Mouse (Mus musculus) heart, embryonic 14.5 days (tissue): ENCODE measurements around the gene Nkpd1. TPM values are rescaled to one million over a fixed set of nuclear protein-coding genes. Genes with fewer than 3 reads are reported as not detected.

ENCODE experiments used
- ATAC-seq: fragments of 200-750 bp; cut with Nextera tagmentation; 2 replicates; pipeline ENCODE4 v1.8.0; 2017; ENCODE audit warnings: low read depth, moderate TSS enrichment; ENCODE audit not compliant: insufficient number of reproducible peaks, insufficient read depth, low FRiP score
- H3K27ac ChIP-seq, 2 experiments: fragments of 200-500 bp in 1 of 2; fragments of 300-500 bp in 1 of 2; sonication (generic) in 1 of 2; replicated peaks in 1 of 2; 2 replicates each; pipeline ENCODE4 v1.5.1; 2012 to 2014; ENCODE audit warnings: low read depth in 2 of 2, low read length in 2 of 2, control low read depth in 1 of 2, mild to moderate bottlenecking in 1 of 2, mixed read lengths in 1 of 2; ENCODE audit not compliant: control insufficient read depth in 1 of 2, insufficient read depth in 1 of 2
- H3K27me3 ChIP-seq: fragments of 300-500 bp; sonication (generic); 2 replicates; pipeline ENCODE4 v1.6.1; 2014; ENCODE audit warnings: mild to moderate bottlenecking, low read length, control low read depth; ENCODE audit not compliant: control insufficient read depth, insufficient read depth
- H3K36me3 ChIP-seq: fragments of 300-500 bp; sonication (generic); 2 replicates; pipeline ENCODE4 v1.6.1; 2014; ENCODE audit warnings: mild to moderate bottlenecking, control low read depth, low read length, mixed read lengths; ENCODE audit not compliant: control insufficient read depth, insufficient read depth
- H3K4me1 ChIP-seq, 2 experiments: fragments of 200-500 bp in 1 of 2; fragments of 300-500 bp in 1 of 2; sonication (generic) in 1 of 2; 2 replicates each; pipeline ENCODE4 v1.6.1; 2012 to 2014; ENCODE audit warnings: low read length in 2 of 2, control low read depth in 1 of 2, mixed read lengths in 1 of 2; ENCODE audit not compliant: control insufficient read depth in 2 of 2, insufficient read depth in 2 of 2
- H3K4me2 ChIP-seq: fragments of 300-500 bp; sonication (generic); 2 replicates; pipeline ENCODE4 v1.6.1; 2014; ENCODE audit warnings: mild to moderate bottlenecking, low read length
- H3K4me3 ChIP-seq, 2 experiments: fragments of 200-500 bp in 1 of 2; fragments of 300-500 bp in 1 of 2; sonication (generic) in 1 of 2; 2 replicates each; pipeline ENCODE4 v1.5.1; 2012 to 2014; ENCODE audit warnings: low read length in 2 of 2, mild to moderate bottlenecking in 2 of 2, control low read depth in 1 of 2, low read depth in 1 of 2, moderate library complexity in 1 of 2; ENCODE audit not compliant: control insufficient read depth in 1 of 2, insufficient read depth in 1 of 2
- H3K9ac ChIP-seq: fragments of 300-500 bp; sonication (generic); 2 replicates; pipeline ENCODE4 v1.6.1; 2014; ENCODE audit warnings: mild to moderate bottlenecking, low read length
- H3K9me3 ChIP-seq: fragments of 300-500 bp; sonication (generic); 2 replicates; pipeline ENCODE4 v1.6.1; 2016; ENCODE audit warnings: low read length, control low read depth; ENCODE audit not compliant: control insufficient read depth
- WGBS: fragments of 180-500 bp; shearing (Covaris S2); extraction: QIAGEN DNeasy Blood & Tissue Kit; methylation state at CpG from one replicate; pipeline ENCODE4 v1.1.7; 2014; 5-methylcytosine and 5-hydroxymethylcytosine counted together
- polyA plus RNA-seq: library from polyadenylated mRNA; unstranded; fragments of >200 nt; fragmentation: Nextera tagmentation; extraction: Ambion mirVana; gene quantifications from 2 replicates; pipeline ENCODE4 v1.2.1, GENCODE M21; 2014

The Nkpd1 gene
- polyA plus RNA-seq, 1 experiment from 2014 or later = not detected

DNA sequence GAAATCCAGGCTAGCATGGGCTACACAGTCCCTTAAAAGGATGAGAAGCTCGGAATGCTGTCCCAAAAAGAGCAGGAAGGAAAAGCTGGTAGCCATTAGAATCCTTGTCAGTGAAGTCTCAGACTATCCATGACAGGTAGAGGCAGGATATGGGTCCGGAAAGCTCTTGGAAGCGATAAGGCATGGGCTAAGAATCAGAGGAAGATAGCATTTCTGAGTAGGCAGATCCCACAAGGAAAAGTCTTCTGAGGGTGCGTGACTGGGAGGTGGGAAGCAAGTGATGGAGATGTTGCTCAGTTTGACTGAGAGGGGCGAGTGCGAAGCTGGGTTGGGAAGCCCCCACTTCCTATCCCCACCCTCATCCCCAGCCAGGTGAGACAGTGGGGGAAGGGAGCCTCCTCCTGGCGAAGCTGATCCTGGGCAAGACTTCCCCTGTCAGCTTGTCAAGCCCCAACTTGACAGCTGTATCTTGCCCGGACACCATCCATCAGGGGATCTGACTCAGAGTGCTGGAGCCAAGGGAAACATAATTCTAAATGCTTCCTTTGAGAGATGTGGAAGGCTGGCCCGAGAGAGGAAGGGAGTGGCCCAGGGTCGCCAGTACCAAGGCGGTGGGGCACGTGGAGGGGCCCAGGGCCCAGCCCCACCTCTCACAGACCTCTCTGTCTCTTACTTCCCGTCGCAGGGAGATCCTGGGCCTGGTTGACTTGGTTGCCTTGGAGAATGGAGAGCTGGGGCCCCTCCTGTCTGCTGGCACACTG is 39.8 kb upstream of the Nkpd1 start:
- no peak for ATAC-seq
- Histone ChIP-seq H3K4me1 (peaks cover 4 to 5% of the 10 kb centered on the region in 2 experiments; a peak in 3 of 4 replicates), H3K4me2 (no peak overlapping the region), H3K9ac (no peak overlapping the region), H3K27ac (no peak overlapping the region; a peak in 1 of 4 replicates), H3K4me3 (no peak overlapping the region), H3K9me3 (no peaks in the 10 kb centered on the region), H3K36me3 (no peaks in the 10 kb centered on the region), H3K27me3 (peaks cover 24% of the 10 kb centered on the region)
- WGBS = 20% methylated on average over 13 of the region's 14 CpGs

DNA sequence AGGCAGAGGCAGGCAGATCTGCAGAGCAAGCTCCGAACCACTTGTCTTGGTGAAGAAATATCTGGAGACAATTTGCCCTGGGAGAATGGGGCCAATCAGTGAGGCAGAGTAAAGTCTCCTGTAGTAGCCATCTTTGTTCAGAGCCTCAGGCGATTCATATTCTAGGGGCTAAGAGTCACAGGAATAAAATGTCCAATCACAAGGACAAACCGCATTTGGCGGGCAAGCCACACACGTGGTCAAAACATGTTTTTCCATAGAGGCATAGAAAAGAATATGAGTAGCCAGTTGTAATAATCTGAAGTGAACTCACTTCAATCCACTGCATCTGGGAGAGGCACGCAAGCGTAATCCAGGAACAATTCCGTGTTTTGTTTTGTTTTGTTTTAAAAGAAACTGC is 34.4 kb upstream of the Nkpd1 start:
- Histone ChIP-seq H3K9me3 (no peaks in the 10 kb centered on the region), H3K4me2 (no peak overlapping the region), H3K27ac (no peak overlapping the region), H3K4me1 (no peaks in the 10 kb centered on the region), H3K4me3 (no peak overlapping the region), H3K9ac (no peak overlapping the region), H3K27me3 (peaks cover 10% of the 10 kb centered on the region), H3K36me3 (no peaks in the 10 kb centered on the region)
- WGBS = 83% methylated on average over 8 of the region's 8 CpGs
- ATAC-seq = no peak

DNA sequence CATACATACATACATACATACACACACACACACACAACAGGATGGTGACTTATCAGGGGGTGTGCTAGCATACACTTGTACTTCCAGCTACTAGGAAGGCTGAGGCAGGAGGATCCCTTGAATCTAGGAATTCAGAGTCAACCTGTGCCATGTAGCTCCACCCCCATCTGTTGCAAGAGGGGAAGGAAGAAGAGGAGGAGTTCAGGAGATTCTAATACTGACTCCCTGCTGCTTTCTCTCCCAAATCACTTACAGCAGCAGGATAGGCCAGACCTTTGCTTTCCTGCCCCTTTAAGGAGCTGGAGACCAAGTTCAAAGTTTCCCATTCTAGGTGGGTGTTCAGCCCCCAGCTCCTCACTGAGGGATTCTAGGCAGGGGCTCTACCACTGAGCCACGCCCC is 32.1 kb upstream of the Nkpd1 start:
- no peaks in the 10 kb centered on the region for H3K36me3 ChIP-seq
- 70% methylated on average over 1 of the region's 1 CpGs for WGBS
- no peak for ATAC-seq
- peaks cover 31% of the 10 kb centered on the region for H3K27me3 ChIP-seq
- no peak overlapping the region for H3K4me3 ChIP-seq
- no peaks in the 10 kb centered on the region for H3K9me3 ChIP-seq
- H3K27ac ChIP-seq = no peak overlapping the region
- peaks cover 0 to 4% of the 10 kb centered on the region in 2 experiments; a peak in 1 of 4 replicates for H3K4me1 ChIP-seq
- no peak overlapping the region for H3K9ac ChIP-seq
- H3K4me2 ChIP-seq = no peak overlapping the region

DNA sequence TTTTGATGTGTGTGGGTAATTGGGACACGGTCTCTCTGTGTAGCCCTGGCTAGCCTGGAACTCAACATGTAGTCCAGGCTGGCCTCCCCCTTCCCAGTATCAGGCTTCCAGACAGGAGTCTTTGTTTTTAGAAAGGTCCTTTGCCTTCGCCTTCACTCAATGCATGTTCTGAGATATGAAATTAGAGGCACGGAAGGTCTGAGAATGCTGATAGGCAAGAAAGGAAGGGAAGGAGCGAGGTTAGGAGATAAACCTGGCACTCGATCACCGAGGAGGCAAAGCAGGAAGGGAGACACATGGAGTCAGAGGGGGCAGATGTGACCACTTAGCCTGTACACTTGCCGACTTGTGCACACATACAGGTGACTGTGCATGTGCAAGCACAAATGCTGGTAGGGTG is 31.1 kb upstream of the Nkpd1 start:
- Histone ChIP-seq H3K4me3 (no peak overlapping the region), H3K4me2 (no peak overlapping the region), H3K36me3 (no peaks in the 10 kb centered on the region), H3K4me1 (peaks cover 2 to 4% of the 10 kb centered on the region in 2 experiments; a peak in 2 of 4 replicates), H3K9me3 (no peaks in the 10 kb centered on the region), H3K27me3 (peaks cover 41% of the 10 kb centered on the region), H3K9ac (no peak overlapping the region), H3K27ac (no peak overlapping the region)
- 65% methylated on average over 7 of the region's 7 CpGs for WGBS
- no peak for ATAC-seq

DNA sequence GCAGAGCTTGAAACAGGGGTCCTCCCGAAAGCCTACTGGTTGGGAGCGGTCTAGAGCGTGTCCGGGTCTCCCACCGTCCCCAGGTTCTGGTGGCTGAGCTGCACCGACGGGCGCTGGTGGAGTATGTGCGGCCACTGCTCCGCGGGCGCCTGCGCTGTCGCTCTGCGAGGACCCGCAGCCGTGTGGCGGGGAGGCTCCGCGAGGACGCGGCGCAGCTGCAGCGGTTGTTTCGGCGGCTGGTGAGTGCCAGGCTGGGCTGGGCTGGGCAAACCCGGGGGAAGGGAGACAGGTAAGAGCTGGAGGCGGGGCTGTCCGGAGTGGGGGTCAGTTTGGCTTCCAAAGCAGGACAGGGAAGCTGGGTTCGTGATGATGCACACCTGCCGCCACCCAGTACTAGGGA is 28.1 kb upstream of the Nkpd1 start:
- no peak overlapping the region for H3K27ac ChIP-seq
- ATAC-seq = no peak
- no peaks in the 10 kb centered on the region for H3K36me3 ChIP-seq
- WGBS = 20% methylated on average over 28 of the region's 31 CpGs
- no peaks in the 10 kb centered on the region for H3K9me3 ChIP-seq
- peak overlapping the region; percentile 44 for H3K4me2 ChIP-seq
- peaks cover 3 to 7% of the 10 kb centered on the region in 2 experiments; a peak in 2 of 4 replicates for H3K4me1 ChIP-seq
- peak overlapping the region; percentile 13 to 14; a peak in 2 of 4 replicates for H3K4me3 ChIP-seq
- peaks cover 44% of the 10 kb centered on the region for H3K27me3 ChIP-seq
- peak overlapping the region; percentile 45; the same call in 1 of the 2 replicates for H3K9ac ChIP-seq

GRCm38 (mm10) chr7:19491731-19492130 is 25.9 kb upstream of the Nkpd1 start:
- Histone ChIP-seq H3K9me3 (no peaks in the 10 kb centered on the region), H3K36me3 (no peaks in the 10 kb centered on the region), H3K4me3 (peak overlapping the region; percentile 14 to 16; a peak in 2 of 4 replicates), H3K9ac (peak overlapping the region; percentile 51; the same call in 1 of the 2 replicates), H3K27me3 (peaks cover 44% of the 10 kb centered on the region), H3K27ac (no peak overlapping the region; a peak in 1 of 4 replicates), H3K4me1 (peaks cover 3 to 7% of the 10 kb centered on the region in 2 experiments; a peak in 2 of 4 replicates), H3K4me2 (peak overlapping the region; percentile 60)
- 2% methylated on average over 26 of the region's 26 CpGs for whole genome bisulfite sequencing
- no peak for ATAC-seq

- H3K27ac ChIP-seq = no peak overlapping the region
- H3K4me3 ChIP-seq = no peak overlapping the region
- H3K9ac ChIP-seq = no peak overlapping the region
- peaks cover 3% of the 10 kb centered on the region in 2 experiments; a peak in 1 of 4 replicates for H3K4me1 ChIP-seq
- ATAC-seq = no peak
- WGBS = 77% methylated on average over 25 of the region's 25 CpGs
- H3K27me3 ChIP-seq = peaks cover 17% of the 10 kb centered on the region
- no peak overlapping the region for H3K4me2 ChIP-seq
- no peaks in the 10 kb centered on the region for H3K36me3 ChIP-seq
- no peaks in the 10 kb centered on the region for H3K9me3 ChIP-seq
These were observed 22.7 kb upstream of the Nkpd1 start for GRCm38 (mm10) chr7:19494751-19495474.
